Mouse (Mus musculus): Measurements from ENCODE around the gene Plppr5.
A peak's percentile ranks its signal among the peaks of the same experiment; 100 is the strongest.

Plppr5 gene

DNA sequence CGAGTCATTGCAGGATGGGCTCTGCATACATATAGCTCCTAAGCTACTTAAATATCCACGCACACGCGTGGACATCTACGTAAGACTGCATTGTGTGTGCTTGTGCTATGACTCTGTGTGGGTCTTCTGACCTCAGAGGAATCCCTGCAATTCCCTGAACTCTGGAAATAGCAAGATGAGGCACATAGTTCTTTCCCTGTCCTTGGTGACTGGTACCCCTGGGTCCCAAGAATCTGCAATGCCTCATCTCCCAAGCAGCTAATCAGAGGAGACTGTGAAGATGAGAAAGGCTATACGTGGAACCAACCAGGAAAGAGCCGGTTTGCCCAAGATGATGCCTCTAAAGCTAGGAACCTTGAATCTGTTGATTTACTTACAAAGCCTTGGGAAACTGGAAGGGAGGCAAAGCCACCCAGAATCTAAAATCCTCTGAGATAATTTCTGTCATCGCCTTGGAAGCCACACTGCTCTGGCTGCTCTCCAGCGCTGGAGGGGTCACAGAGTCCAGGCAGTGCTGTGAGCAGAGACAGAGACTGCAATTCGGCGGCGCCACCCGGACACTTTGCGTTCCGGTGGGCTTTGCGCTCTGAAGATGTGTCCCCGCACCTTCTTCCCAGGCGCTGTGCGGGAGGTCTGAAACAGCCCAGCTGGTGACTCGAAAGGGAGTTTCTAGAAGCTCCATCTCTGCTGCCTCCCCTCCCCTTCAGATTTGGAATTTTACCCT is at the start of gene Plppr5:
Gene Plppr5 (plus strand): TSS at position 308 of the 724 bp plus-strand sequence.
- peak; percentile 68 for DNase-seq (ENCODE audit: low read depth, low spot score)

DNA sequence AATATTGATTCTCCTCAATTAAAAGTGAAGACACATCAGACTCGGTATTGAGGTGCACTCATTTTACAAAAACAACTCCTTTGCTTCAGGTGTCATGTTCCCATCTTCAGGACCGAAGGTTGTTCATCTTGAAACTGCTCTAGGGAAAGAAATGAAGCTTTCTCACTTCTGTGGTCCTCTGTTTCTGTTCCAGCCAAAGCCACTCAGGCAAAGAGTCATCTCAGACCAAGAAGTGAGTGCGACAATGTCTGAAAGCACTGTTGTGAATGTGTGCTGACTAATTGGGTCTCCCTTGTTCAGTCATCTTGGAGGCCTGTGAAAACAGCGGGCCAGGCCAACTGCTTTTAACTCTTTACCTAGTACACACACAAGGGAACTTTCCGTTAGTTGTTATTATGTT is 24.7 kb upstream of the Plppr5 start:
- DNase-seq (ENCODE audit: low read depth, low spot score) = no peak

DNA sequence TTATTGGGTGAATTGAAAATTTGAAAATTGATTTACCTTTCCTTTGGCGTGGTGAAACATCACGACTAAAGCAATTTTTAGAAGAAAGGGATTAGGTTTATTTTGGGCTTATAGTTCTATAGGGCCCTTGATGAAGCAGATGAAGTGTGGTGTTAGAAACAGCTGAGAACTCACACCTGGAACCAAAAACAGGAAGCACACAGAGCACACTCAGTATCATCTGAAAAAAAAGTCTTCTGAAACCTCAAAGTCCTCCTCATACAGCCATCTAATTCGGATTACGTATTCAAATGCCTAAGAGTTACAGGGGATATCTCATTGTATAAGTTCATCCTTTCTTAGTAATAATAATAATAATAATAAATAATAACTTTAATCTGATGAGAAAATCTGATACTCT is 24.1 kb upstream of the Plppr5 start:
- no peak for DNase-seq (ENCODE audit: low read depth, low spot score)

DNA sequence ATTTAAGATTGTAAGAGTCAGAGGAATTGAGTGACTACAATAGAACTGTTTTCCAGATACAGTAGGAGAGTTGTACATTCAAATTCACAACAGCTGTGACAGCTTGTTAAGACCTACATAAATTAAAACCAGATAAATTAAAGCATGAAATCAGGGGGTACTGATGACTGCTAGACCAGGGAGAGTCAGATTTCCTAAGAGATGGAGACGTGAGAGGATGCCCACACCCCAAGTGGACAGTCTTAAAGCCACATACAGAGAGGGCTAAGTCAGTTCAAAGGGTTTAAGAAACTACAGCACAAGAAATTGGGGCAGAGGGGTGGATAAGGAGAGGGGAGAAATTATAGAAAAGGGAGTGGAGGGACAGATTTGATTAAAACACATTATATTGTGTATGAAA is 17.7 kb upstream of the Plppr5 start:
- DNase-seq (ENCODE audit: low read depth, low spot score) = no peak

DNA sequence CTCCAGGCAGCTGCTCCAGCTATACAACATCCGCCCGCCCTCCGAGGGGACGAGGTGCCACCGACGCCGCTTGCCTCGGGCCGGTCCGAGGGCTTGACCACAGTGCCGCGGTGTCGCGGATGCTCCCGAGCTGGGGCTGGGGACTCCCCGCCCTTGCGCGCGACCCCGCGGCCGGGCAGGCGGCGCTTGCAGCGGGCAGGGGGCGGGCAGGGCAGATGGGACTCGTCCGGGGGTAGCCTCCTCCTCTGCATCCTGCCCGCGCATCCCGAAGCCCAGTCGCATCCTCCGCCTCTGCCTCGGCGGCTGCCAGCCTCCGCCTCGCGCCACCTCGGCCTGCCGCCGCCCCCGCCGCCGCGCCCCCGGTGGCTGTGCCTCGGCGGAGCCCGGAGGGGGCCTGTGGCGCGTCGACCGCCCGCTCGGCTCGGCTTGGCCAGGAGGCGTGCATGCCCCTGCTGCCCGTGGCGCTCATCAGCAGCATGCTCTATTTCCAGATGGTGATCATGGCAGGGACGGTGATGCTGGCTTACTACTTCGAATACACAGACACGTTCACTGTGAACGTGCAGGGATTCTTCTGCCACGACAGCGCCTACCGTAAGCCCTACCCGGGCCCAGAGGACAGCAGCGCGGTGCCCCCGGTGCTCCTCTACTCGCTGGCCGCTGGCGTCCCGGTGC is 754 bp downstream of the Plppr5 start:
- no peak for DNase-seq (ENCODE audit: low read depth, low spot score)

DNA sequence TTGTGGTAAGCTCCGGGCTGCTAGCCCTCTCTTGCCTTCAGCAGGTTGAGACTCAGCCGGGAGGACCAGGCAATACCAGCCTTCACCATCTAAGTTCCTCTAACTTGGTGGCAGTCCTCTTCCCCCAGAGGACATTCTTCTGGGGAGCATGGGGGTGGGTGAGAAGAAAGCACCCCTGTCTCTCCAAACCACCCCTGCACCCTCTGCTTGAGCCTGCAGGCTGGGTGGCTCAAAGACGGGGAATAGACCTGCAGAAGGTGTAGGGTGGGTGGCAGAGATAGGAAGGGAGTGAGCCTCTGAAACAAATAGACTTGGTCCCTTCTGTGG is 1.3 kb downstream of the Plppr5 start:
- DNase-seq (ENCODE audit: low read depth, low spot score) = no peak

DNA sequence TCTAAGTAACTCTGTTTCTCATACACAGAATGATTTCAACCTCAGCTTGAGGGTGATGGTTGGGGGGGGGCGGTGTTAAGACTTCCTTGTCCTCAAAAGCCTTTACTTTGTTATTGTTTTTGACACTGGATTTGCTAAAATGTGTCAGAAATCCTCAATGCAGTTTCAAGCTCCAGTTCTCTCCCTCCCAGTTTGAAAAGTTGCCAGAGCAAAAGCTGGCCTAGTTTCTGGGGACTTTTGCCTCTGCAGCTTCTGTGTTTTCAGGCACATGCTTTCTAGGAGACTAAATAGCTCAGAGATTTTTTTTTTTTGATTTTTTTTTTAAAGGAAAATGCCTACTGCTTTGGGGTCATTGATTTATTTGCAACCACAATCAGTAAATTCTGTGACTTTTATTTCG is 2.7 kb downstream of the Plppr5 start:
- DNase-seq (ENCODE audit: low read depth, low spot score) = no peak

DNA sequence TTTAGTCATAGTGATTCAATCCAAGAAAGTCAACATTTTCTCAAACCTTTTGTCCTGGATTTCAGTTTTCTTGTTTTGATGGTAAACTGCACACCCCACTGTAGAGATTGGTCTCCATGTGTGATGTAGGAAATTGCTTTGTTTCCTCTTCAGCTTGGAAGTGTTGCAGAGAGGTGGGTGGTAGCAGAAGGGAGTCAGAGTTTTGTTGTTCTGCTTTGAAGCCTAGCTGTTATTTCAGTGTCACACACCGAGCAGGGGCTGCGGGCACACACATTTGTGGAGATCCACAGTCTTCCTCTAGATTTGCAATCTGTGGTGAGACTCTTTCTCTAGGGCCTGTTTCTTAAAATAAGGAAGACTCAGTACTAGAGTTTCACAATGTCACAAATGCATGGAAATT is 8.0 kb downstream of the Plppr5 start:
- no peak for DNase-seq (ENCODE audit: low read depth, low spot score)

DNA sequence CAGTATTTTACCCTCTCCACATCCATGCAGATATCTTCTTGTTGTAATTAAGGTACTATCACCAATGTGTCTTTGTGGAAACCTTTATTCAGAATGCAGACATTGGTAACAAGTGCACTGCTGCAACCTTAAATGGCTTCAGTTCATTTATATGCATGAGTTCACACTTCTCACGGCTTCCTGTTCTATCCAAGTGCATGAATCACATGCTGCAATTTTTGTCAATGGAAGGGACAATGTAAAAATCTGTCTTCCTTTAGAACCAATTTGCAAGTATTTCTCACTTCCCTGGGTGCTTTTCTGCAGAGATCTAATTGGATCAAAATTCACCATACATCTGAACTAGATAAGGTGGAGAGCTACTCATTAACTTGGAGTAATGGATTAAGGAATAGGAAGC is 27.8 kb downstream of the Plppr5 start:
- DNase-seq (ENCODE audit: low read depth, low spot score) = peak; percentile 82

DNA sequence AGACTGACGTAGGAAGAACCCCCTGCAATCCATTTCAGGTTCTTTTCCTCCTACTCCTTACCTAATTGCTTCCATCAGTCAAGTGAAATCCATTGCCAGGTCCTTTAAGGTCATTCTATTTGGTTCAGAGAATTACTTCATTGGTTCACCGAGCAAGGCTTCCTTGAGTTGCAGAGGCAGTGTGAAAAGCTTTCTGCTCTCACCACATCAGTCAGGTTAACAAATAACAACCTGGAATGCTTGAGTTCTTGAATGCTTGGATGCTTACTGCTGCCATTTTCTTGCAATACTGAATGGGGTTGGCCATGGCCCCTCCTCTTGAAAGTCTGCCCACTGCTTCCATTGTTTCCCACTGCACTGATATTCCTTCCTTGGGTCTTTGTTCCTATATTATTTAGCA is 28.8 kb downstream of the Plppr5 start:
- no peak for DNase-seq (ENCODE audit: low read depth, low spot score)

DNA sequence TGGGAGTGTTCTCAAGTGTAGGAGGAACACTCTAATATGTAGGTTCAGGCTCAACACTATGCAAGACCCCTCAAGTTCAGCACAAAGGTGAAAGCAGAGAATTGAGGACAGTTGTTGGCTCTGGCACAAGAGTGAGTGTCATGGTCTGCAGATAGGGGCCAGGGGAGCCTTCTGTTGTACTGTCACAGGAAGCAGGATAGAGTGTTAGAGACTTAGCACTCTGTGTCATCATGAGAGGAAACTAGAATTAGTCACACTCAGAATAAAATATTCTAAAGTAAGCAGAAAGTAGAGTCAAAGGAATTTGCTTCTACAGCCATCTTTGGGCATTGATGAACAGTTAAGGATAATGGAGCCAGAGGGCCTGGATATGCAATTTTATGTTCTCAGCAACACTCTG is 31.7 kb downstream of the Plppr5 start:
- DNase-seq (ENCODE audit: low read depth, low spot score) = no peak

DNA sequence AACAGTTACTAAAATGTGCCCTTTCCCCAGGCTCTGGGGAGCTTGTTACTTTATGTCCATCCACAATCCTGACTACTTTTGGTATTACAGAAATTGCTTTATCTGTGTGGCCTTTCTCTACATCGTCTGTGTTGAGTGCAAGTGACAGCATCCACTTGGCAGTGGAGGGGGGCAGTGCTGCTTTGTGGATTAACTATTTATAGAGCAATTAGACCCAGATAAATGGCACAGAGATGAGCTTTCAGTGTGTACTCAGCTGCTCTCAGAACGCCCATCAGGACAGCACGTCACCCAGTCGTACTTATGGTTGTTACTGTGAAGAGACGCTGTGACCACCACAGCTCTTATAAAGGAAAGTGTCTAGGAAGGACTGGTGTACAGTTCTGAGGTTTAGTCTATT is 36.8 kb downstream of the Plppr5 start:
- DNase-seq (ENCODE audit: low read depth, low spot score) = no peak

DNA sequence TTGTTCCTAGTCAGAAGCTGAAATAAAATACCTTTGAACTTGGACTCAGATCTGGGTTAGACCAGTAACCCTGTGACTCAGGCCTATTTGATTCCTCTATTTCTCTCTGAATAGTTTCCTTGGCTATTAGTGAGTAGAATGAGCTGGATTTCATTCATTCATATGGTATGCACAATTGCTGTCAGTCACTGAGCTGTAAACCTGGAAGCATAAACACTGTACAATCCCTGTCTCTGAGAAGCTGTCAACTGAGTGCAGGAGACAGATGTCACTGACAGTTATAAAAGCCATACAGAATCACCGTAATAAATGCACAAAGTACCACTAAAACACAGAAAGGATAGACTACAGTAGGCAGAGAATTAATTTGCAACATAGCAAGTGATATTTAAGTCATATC is 40.2 kb downstream of the Plppr5 start:
- DNase-seq (ENCODE audit: low read depth, low spot score) = no peak

DNA sequence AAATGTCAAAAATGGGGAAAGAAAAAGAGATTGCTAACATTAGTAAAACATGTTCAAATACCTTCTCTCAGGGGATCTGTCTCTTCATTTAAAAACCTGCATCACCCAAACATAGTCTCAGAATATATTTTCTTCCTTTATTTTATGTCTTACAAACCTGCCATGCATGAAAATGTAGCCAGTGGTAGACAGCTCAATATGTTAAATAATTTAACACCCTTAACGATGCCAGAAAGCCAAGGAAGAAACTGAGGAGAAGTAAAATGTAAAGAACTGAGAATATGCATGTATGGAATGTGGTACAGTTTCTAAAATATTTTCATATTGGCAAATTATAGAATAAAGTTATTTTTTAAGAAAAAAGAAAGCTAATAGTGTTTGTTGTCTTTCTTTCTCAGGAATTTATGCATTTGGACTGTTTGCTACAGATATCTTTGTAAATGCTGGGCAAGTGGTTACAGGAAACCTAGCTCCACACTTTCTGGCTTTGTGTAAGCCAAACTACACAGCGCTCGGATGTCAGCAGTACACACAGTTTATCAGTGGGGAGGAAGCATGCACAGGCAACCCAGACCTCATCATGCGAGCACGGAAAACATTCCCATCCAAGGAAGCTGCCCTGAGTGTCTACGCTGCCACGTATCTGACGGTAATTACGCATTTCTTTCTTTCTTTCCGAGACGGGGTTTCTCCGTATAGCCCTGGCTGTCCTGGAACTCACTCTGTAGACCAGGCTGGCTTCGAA is 50.8 kb downstream of the Plppr5 start:
- DNase-seq (ENCODE audit: low read depth, low spot score) = no peak

DNA sequence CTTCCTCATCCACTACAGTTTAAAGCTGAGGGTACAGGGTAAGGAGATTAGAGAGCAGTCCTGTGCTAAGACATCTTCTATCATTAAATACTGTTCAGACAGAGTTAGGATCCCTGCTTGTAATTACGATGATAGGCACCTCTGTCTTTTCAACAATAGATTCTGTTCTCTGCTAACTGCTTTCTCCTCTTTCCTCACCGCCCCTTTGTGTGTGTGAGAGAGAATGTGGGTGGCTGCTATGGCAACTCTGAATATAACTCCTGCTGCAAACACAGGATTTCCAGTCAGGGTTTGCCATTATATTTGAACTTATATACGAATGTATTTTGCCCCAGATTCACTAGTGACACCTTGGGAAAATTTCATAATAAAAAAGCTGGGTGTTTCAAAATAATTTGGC is 54.2 kb downstream of the Plppr5 start:
- DNase-seq (ENCODE audit: low read depth, low spot score) = peak; percentile 77

DNA sequence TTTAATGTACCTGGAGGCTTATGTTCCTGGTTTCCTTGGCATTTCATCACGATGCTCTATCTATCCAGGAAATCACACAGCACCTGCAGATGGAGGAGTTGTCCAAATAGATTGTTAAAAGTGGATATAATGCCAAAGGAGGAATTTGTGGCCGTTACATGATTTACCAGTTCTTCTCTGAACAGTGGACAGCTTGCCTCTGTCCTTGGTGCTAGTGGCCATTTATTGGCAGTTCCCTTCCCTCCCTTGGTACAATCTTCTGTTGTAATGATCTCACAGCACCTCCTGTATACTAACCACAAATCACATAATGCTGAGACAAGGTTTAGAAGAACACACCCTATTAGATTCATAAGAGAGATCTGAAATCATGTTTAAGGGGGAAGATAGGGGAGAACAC is 55.7 kb downstream of the Plppr5 start:
- no peak for DNase-seq (ENCODE audit: low read depth, low spot score)

DNA sequence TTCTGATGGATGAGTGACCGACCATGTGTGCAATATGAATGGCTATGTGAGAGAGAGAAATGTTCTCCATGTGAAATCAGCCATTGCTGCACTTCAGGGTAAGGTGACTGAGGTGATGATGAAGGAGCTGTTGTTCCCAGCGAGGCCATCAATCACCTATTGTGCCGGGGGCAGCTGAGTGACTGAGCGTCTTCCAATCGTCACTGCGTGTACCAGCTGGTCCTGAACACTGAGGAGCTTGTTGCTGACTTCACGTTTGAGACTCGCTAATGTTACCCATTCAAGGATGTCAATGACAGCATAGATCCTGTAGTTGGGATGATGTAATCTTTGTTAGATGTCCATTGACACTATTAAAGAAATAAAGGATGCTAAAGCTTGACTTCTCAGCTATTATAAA is 74.0 kb downstream of the Plppr5 start:
- DNase-seq (ENCODE audit: low read depth, low spot score) = no peak

DNA sequence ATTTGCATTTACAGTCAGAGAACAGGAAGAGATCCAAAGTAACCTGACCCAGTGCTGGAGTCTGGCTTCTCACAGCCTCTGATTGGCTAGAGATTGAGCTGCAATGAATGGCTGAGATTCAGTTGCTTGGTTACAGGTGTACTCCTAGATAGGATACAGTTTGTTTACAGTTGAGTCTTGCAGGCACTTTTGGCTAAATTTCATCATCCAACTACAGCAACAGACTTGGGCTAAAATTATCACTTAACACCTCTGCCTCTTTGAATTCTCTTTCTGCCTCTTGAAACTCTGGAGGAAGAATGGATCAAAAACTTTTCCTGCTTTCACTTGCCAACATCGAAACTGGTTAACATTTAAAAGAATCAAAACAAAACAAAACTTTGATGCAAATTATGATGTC is 89.7 kb downstream of the Plppr5 start:
- peak; percentile 67 for DNase-seq (ENCODE audit: low read depth, low spot score)

DNA sequence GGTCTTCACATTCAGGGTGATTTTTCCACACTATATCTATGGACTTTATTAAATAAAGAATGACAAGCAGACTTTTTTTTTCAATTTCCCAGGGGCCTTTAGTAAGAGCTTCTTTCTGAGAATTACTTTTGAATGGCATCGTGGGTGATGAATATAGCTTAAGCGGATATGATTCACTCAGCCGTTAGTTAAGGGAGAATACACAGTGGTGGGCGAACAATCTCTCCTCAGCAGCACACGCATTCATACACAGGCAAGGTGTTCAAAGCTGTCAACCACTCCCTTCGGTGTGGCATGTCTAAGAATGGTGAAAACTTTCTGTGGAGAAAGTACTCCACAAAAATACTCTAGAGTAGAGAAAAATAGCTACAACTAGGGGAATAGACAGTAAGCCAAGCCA is 104.6 kb downstream of the Plppr5 start:
- peak; percentile 31 for DNase-seq (ENCODE audit: low read depth, low spot score)

DNA sequence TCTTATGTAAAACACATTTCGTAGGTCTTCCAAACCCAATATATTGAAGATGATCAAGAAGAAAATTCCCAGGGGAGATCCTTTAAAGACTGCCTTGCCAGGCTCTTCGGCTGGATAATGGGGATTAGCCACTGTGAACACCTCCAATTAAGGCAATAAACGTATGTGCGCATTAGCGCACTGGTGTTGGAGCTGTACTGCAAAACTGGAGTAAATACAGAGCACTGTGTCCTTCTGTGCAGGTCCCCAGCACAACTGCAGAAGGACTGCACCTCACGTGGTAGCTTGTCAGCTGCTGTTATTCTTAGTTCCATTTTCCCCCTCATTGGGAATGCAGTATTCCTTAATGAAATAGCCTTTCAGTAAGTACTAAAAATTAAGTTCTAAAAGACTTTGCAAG is 110.0 kb downstream of the Plppr5 start:
- DNase-seq (ENCODE audit: low read depth, low spot score) = no peak

DNA sequence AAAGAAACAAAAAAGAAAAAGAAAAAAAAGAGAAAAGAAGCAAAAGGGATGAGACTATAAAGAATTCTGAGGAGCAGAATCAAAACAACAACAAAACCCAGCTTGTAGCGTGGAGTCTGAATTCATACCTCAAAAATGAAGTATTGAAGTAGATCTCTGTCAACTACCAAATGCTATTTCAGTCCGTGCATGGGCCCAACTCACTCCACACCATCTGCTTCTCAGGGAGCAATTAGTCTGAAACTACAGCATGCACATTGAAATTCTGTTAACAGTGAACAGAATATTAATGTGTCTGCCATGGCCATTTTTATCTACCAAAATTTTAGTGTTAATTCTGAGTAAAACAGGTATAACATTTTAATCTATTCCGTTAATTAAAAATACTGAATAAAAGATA is 111.4 kb downstream of the Plppr5 start:
- peak; percentile 61 for DNase-seq (ENCODE audit: low read depth, low spot score)

DNA sequence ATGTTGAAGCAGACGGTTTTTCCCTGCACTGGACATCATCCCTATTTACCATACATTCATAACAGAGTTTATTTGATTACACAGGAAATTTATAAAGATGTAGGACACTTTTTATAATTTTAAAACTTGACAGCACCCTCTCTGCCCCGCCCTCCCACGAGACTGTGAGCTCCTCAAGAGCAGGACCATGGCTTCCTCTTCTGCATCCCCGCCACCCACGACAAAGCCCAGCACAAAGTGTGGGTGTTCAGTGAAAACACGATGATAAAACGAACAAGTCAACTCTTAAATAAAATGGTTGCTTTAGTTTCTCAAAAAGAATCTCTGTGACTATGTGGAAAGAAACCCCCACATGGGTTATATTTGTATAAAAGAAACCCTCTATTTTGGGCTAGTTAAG is 112.0 kb downstream of the Plppr5 start:
- DNase-seq (ENCODE audit: low read depth, low spot score) = peak; percentile 47

DNA sequence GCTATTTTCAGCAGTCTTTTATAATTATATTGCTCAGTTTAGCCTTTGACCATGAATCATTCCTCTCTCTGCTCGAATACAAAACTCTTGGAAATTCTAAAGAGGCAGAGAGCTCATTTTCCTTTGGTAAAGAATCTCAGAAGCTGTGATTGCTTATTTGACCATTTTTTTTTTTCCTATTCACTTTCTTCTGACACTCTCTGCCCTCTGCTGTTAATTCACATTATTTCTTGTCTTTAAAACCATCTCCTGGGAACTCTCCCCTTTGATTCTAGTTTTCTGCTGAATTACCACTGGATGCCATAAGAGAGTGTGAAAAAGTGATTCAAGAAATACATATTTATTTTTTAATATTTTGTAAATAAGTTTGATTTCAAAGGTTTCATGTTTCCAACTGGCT is 120.1 kb downstream of the Plppr5 start:
- DNase-seq (ENCODE audit: low read depth, low spot score) = no peak
